Mouse (Mus musculus) CH12.LX (cell line): ENCODE data around the gene Bysl. TPM values are rescaled to one million over a fixed set of nuclear protein-coding genes. Genes with fewer than 3 reads are reported as not detected.
A peak's percentile ranks its signal among the peaks of the same experiment; 100 is the strongest.

Experiments used
- DNase-seq: peaks from one replicate; pipeline ENCODE4 v3.0.0-alpha.2; 2013; ENCODE audit errors: extremely low read depth
- H3K27ac ChIP-seq: 2 replicates; pipeline ENCODE4 v1.5.1; 2012; ENCODE audit warnings: low read depth, mild to moderate bottlenecking, control low read depth, moderate library complexity; ENCODE audit not compliant: insufficient read depth
- H3K27me3 ChIP-seq: replicated peaks from 2 replicates; pipeline ENCODE3; 2012; ENCODE audit warnings: inconsistent platforms
- H3K36me3 ChIP-seq, 2 experiments: replicated peaks in 1 of 2; 2 replicates each; pipeline versions ENCODE3 to v1.6.1; 2012; ENCODE audit warnings: inconsistent platforms in 1 of 2, low read length in 1 of 2, mild to moderate bottlenecking in 1 of 2, mixed read lengths in 1 of 2, moderate library complexity in 1 of 2; ENCODE audit not compliant: control insufficient read depth in 1 of 2, insufficient read depth in 1 of 2
- H3K4me1 ChIP-seq, 2 experiments: 2 replicates each; pipeline ENCODE4 v1.6.1; 2012; ENCODE audit warnings: inconsistent platforms in 1 of 2, moderate library complexity in 1 of 2; ENCODE audit not compliant: insufficient read depth in 2 of 2, control insufficient read depth in 1 of 2
- H3K4me2 ChIP-seq: 2 replicates; pipeline ENCODE4 v1.6.1; 2012; ENCODE audit warnings: low read depth, mild to moderate bottlenecking, control low read depth; ENCODE audit not compliant: poor library complexity, insufficient read depth, severe bottlenecking
- H3K4me3 ChIP-seq, 3 experiments: fragments of 150-350 bp in 1 of 3; sonication (generic) in 1 of 3; replicated peaks in 1 of 3; 2 replicates each; pipeline versions ENCODE3 to v1.5.1; 2011 to 2012; ENCODE audit warnings: low read depth in 2 of 3, low read length in 2 of 3, mild to moderate bottlenecking in 2 of 3, moderate library complexity in 2 of 3, control low read depth in 1 of 3, improper control_type of control experiment in 1 of 3, inconsistent platforms in 1 of 3, mixed read lengths in 1 of 3; ENCODE audit not compliant: poor library complexity in 1 of 3
- H3K79me2 ChIP-seq: replicated peaks from 2 replicates; pipeline ENCODE4 v1.6.1; 2012; ENCODE audit warnings: mild to moderate bottlenecking, moderate library complexity; ENCODE audit not compliant: control insufficient read depth, poor library complexity, insufficient read depth, severe bottlenecking; ENCODE audit errors: extremely low read depth
- H3K9ac ChIP-seq: 2 replicates; pipeline ENCODE4 v1.6.1; 2012; ENCODE audit warnings: low read depth, mild to moderate bottlenecking, control low read depth, moderate library complexity; ENCODE audit not compliant: insufficient read depth
- H3K9me3 ChIP-seq: replicated peaks from 2 replicates; pipeline ENCODE3; 2012; ENCODE audit warnings: low read length, inconsistent platforms, mixed read lengths
- BHLHE40 ChIP-seq: IDR thresholded peaks from 2 replicates; pipeline ENCODE4 v1.6.1; 2011; ENCODE audit warnings: mild to moderate bottlenecking, low read depth, low read length, improper control_type of control experiment
- CHD1 ChIP-seq: IDR thresholded peaks from 2 replicates; pipeline ENCODE4 v1.6.1; 2012; ENCODE audit warnings: low read depth, low read length, improper control_type of control experiment, inconsistent platforms
- CHD2 ChIP-seq: IDR thresholded peaks from 2 replicates; pipeline ENCODE4 v1.6.1; 2011; ENCODE audit warnings: low read length, improper control_type of control experiment
- CTCF ChIP-seq, 2 experiments: IDR thresholded peaks in 1 of 2; conservative IDR thresholded peaks in 1 of 2; 2 replicates each; pipeline ENCODE4 v1.5.1; 2011 to 2012; ENCODE audit warnings: low read depth in 2 of 2, low read length in 2 of 2, improper control_type of control experiment in 1 of 2, inconsistent platforms in 1 of 2, mild to moderate bottlenecking in 1 of 2, moderate library complexity in 1 of 2
- E2F4 ChIP-seq: IDR thresholded peaks from 2 replicates; pipeline ENCODE4 v1.6.1; 2011; ENCODE audit warnings: low read depth, low read length, improper control_type of control experiment; ENCODE audit not compliant: insufficient replicate concordance
- ELF1 ChIP-seq: IDR thresholded peaks from 2 replicates; pipeline ENCODE4 v1.6.1; 2014; ENCODE audit warnings: low read depth, mild to moderate bottlenecking, inconsistent platforms, low read length, improper control_type of control experiment
- EP300 ChIP-seq: IDR thresholded peaks from 2 replicates; pipeline ENCODE4 v1.6.1; 2011; ENCODE audit warnings: low read length, improper control_type of control experiment
- ETS1 ChIP-seq: conservative IDR thresholded peaks from 2 replicates; pipeline ENCODE4 v1.6.1; 2012; ENCODE audit warnings: low read depth, mild to moderate bottlenecking, inconsistent platforms, low read length, improper control_type of control experiment, moderate library complexity
- GABPA ChIP-seq: IDR thresholded peaks from 2 replicates; pipeline ENCODE4 v1.6.1; 2012; ENCODE audit warnings: low read depth, low read length, improper control_type of control experiment, inconsistent platforms; ENCODE audit not compliant: insufficient replicate concordance
- IRF4 ChIP-seq: IDR thresholded peaks from 2 replicates; pipeline ENCODE4 v1.6.1; 2014; ENCODE audit warnings: low read depth, mild to moderate bottlenecking, inconsistent platforms, low read length, improper control_type of control experiment
- JUN ChIP-seq: IDR thresholded peaks from 2 replicates; pipeline ENCODE4 v1.6.1; 2011; ENCODE audit warnings: low read depth, mild to moderate bottlenecking, low read length, improper control_type of control experiment, moderate library complexity; ENCODE audit not compliant: insufficient read depth
- JUND ChIP-seq: conservative IDR thresholded peaks from 2 replicates; pipeline ENCODE4 v1.6.1; 2011; ENCODE audit warnings: low read depth, low read length, improper control_type of control experiment
- KAT2A ChIP-seq: IDR thresholded peaks from 2 replicates; pipeline ENCODE4 v1.6.1; 2012; ENCODE audit warnings: low read length, improper control_type of control experiment, inconsistent platforms; ENCODE audit not compliant: insufficient replicate concordance
- MAFK ChIP-seq: IDR thresholded peaks from 2 replicates; pipeline ENCODE4 v1.6.1; 2011; ENCODE audit warnings: low read length, improper control_type of control experiment; ENCODE audit not compliant: insufficient replicate concordance
- MAX ChIP-seq: IDR thresholded peaks from 2 replicates; pipeline ENCODE4 v1.6.1; 2011; ENCODE audit warnings: low read length, improper control_type of control experiment
- MAZ ChIP-seq: IDR thresholded peaks from 2 replicates; pipeline ENCODE4 v1.6.1; 2012; ENCODE audit warnings: low read depth, mild to moderate bottlenecking, inconsistent platforms, low read length, improper control_type of control experiment, moderate library complexity
- MEF2A ChIP-seq: IDR thresholded peaks from 2 replicates; pipeline ENCODE4 v1.6.1; 2014; ENCODE audit warnings: low read depth, mild to moderate bottlenecking, inconsistent platforms, low read length, improper control_type of control experiment, borderline replicate concordance
- MXI1 ChIP-seq: IDR thresholded peaks from 2 replicates; pipeline ENCODE4 v1.6.1; 2011; ENCODE audit warnings: mild to moderate bottlenecking, low read depth, low read length, improper control_type of control experiment
- MYC ChIP-seq: IDR thresholded peaks from 2 replicates; pipeline ENCODE4 v1.6.1; 2011; ENCODE audit warnings: low read depth, mild to moderate bottlenecking, improper control_type of control experiment, low read length
- NELFE ChIP-seq: IDR thresholded peaks from 2 replicates; pipeline ENCODE4 v1.6.1; 2011; ENCODE audit warnings: low read depth, low read length, improper control_type of control experiment
- NRF1 ChIP-seq: IDR thresholded peaks from 2 replicates; pipeline ENCODE4 v1.6.1; 2014; ENCODE audit warnings: low read depth, mild to moderate bottlenecking, inconsistent platforms, low read length, improper control_type of control experiment, moderate library complexity
- PAX5 ChIP-seq: IDR thresholded peaks from 2 replicates; pipeline ENCODE4 v1.6.1; 2012; ENCODE audit warnings: low read length, inconsistent platforms, mixed read lengths
- POLR2A ChIP-seq: IDR thresholded peaks from 2 replicates; pipeline ENCODE4 v1.6.1; 2011; ENCODE audit warnings: low read depth, mild to moderate bottlenecking, improper control_type of control experiment, low read length
- POLR2AphosphoS2 ChIP-seq: IDR thresholded peaks from 2 replicates; pipeline ENCODE4 v1.6.1; 2011; ENCODE audit warnings: low read depth, low read length, improper control_type of control experiment
- RAD21 ChIP-seq: IDR thresholded peaks from 2 replicates; pipeline ENCODE4 v1.6.1; 2011; ENCODE audit warnings: low read depth, mild to moderate bottlenecking, low read length, improper control_type of control experiment, moderate library complexity
- RCOR1 ChIP-seq: conservative IDR thresholded peaks from 2 replicates; pipeline ENCODE4 v1.6.1; 2012; ENCODE audit warnings: low read depth, mild to moderate bottlenecking, inconsistent platforms, low read length, improper control_type of control experiment
- SIN3A ChIP-seq: IDR thresholded peaks from 2 replicates; pipeline ENCODE4 v1.6.1; 2012; ENCODE audit warnings: low read length, improper control_type of control experiment, inconsistent platforms
- SMC3 ChIP-seq: IDR thresholded peaks from 2 replicates; pipeline ENCODE4 v1.6.1; 2011; ENCODE audit warnings: low read depth, low read length, improper control_type of control experiment
- TBP ChIP-seq: conservative IDR thresholded peaks from 2 replicates; pipeline ENCODE4 v1.6.1; 2011; ENCODE audit warnings: low read depth, low read length, improper control_type of control experiment
- TCF12 ChIP-seq: IDR thresholded peaks from 2 replicates; pipeline ENCODE4 v1.6.1; 2014; ENCODE audit warnings: low read depth, mild to moderate bottlenecking, inconsistent platforms, low read length, improper control_type of control experiment
- UBTF ChIP-seq: IDR thresholded peaks from 2 replicates; pipeline ENCODE4 v1.6.1; 2012; ENCODE audit warnings: low read depth, mild to moderate bottlenecking, inconsistent platforms, low read length, improper control_type of control experiment, moderate library complexity
- USF1 ChIP-seq: IDR thresholded peaks from 2 replicates; pipeline ENCODE4 v1.6.1; 2014; ENCODE audit warnings: low read depth, mild to moderate bottlenecking, inconsistent platforms, low read length, improper control_type of control experiment
- USF2 ChIP-seq: conservative IDR thresholded peaks from 2 replicates; pipeline ENCODE4 v1.6.1; 2011; ENCODE audit warnings: low read depth, low read length, improper control_type of control experiment
- ZC3H11A ChIP-seq: IDR thresholded peaks from 2 replicates; pipeline ENCODE4 v1.6.1; 2012; ENCODE audit warnings: low read depth, mild to moderate bottlenecking, inconsistent platforms, low read length, improper control_type of control experiment
- ZKSCAN1 ChIP-seq: IDR thresholded peaks from 2 replicates; pipeline ENCODE4 v1.6.1; 2012; ENCODE audit warnings: low read depth, inconsistent platforms, low read length, improper control_type of control experiment, borderline replicate concordance
- ZMIZ1 ChIP-seq: IDR thresholded peaks from 2 replicates; pipeline ENCODE4 v1.6.1; 2012; ENCODE audit warnings: low read depth, mild to moderate bottlenecking, inconsistent platforms, low read length, improper control_type of control experiment
- ZNF384 ChIP-seq: IDR thresholded peaks from 2 replicates; pipeline ENCODE4 v1.6.1; 2012; ENCODE audit warnings: low read depth, low read length, improper control_type of control experiment, inconsistent platforms
- dilution Hi-C: fragments of 300-500 bp; cut with MboI; formaldehyde crosslinking; loops from 2 replicates; pipeline ENCODE4 v1.14.3; 2020; ENCODE audit warnings: low sequenced_read_pairs; ENCODE audit not compliant: extremely low pct_unique_long_range_greater_than_20kb, extremely low pct_ligation_motif_present
- in situ Hi-C: fragments of 300-500 bp; cut with MboI; formaldehyde crosslinking; loops from 3 replicates; pipeline ENCODE4 v1.14.3; 2019; ENCODE audit warnings: low sequenced_read_pairs, low pct_ligation_motif_present, low pct_unique_long_range_greater_than_20kb, mixed read lengths
- polyA plus RNA-seq: library from polyadenylated mRNA; unstranded; fragments of >175 nt; gene quantifications from 2 replicates; pipeline ENCODE4 v1.2.1, GENCODE M21; 2012; ENCODE audit warnings: low read depth; ENCODE audit not compliant: insufficient read length
- total RNA-seq, 2 experiments: library from RNA; depleted of rRNA; stranded (reverse); fragments of 300-350 nt in 1 of 2; fragments of >200 nt in 1 of 2; gene quantifications; 2 replicates each; pipeline ENCODE4 v1.2.3; 2012 to 2014

Gene Bysl
- 28.0 and 40.1 TPM in 2 replicates for total RNA-seq (2012; rRNA removed)
- 24.0 and 24.4 TPM in 2 replicates for total RNA-seq (2014; rRNA removed)
- 57.4 and 60.5 TPM in 2 replicates for polyA plus RNA-seq

DNA sequence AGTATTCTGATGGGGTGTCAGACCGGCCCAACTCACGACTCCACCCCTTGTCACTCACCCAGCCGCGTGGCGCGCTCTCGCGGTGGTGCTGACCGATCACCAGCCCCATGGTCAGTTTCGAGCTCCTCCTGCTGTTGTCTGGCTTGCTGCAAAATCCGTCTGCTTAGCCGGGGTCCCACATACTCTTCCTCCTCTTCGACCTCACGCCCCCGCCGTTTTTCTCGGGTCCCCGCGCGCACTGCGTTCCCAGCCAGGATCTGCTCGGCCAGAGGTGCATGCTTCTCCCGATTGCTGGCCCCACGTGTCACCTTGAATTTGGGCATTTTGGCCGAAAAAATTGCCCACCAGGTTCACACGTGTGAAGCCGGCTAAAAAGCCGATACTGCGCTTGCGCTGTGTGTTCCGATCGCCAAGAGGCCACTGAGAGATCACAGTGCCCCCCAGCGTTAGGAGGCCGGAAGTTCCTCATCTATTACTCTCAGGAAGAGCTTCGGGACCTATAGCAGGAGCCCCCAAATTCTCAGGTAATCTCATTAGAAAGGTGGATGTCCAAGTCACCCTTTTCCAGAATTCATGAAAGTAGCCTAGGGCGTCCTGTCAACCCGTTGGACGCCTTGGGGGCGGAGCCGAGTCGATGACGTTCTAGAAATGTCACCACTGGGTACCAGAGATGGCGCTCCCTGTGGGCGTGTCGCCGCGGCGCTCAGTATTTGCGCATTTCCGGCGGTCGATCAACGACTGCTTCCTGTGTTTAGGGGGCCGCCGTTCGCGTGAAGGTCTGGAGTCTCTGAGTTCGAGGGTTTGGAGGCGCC lies at the start of gene Bysl, which contains the start of the genes Med20 and Gm20517:
Gene Bysl, minus strand, starts transcription at position 644 of the 812 bp plus-strand sequence.
Gene Med20, plus strand, starts transcription at position 734 of the 812 bp plus-strand sequence.
Gene Gm20517, plus strand, starts transcription at position 741 of the 812 bp plus-strand sequence.
- Histone ChIP-seq H3K9ac (peak within 1 kb of the TSS; percentile 89), H3K79me2 (peaks cover 70% of the 10 kb centered on the region), H3K4me2 (peak within 1 kb of the TSS; percentile 72), H3K36me3 (peaks cover 44 to 69% of the 10 kb centered on the region in 2 experiments), H3K9me3 (no peaks in the 10 kb centered on the region), H3K4me1 (peaks cover 10 to 32% of the 10 kb centered on the region in 2 experiments), H3K27ac (peak within 1 kb of the TSS; percentile 65), H3K4me3 (peak within 1 kb of the TSS; percentile 79 to 100 (median 96)), H3K27me3 (no peaks in the 10 kb centered on the region)
- dilution Hi-C loops = no loop called here
- in situ Hi-C loops = loop anchor here (5.0 to 25.0 kb wide), 2 partner anchors 76 to 224 kb away; partner anchors contain the start of genes Frs3, Guca1b and Tomm6
- peak; percentile 96 for DNase-seq
- TF ChIP-seq JUN (no peak), CTCF (conservative IDR thresholded peaks at IDR 0.05 in 1 of 2, IDR thresholded peaks at IDR 0.05 in 1 of 2; ENCODE audit: low read depth in 2 of 2, low read length in 2 of 2) (peak; percentile 84 to 85), MAZ (peak; percentile 72; the same call in 1 of the 2 replicates), MAFK (no peak), MYC (peak; percentile 94), USF1 (no peak), CHD2 (peak; percentile 73; the same call in 1 of the 2 replicates), POLR2AphosphoS2 (peak; percentile 44; the same call in 1 of the 2 replicates), MEF2A (0 out of 2 replicates have a peak, but pooled peaks have one; percentile 58), ETS1 (peak; percentile 42; the same call in 1 of the 2 replicates), ZNF384 (no peak; the same call in 1 of the 2 replicates), POLR2A (peak; percentile 76), TBP (0 out of 2 replicates have a peak, but pooled peaks have one; percentile 66), MAX (peak; percentile 90), UBTF (no peak), BHLHE40 (peak; percentile 57), SIN3A (peak; percentile 96), IRF4 (peak; percentile 49; the same call in 1 of the 2 replicates), RCOR1 (no peak; the same call in 1 of the 2 replicates), KAT2A (peak; percentile 89; the same call in 1 of the 2 replicates), USF2 (no peak), CHD1 (no peak), ZKSCAN1 (no peak; the same call in 1 of the 2 replicates), SMC3 (no peak), ZC3H11A (no peak), NRF1 (peak; percentile 86), ZMIZ1 (peak; percentile 87), NELFE (peak; percentile 76; the same call in 1 of the 2 replicates), PAX5 (no peak), JUND (no peak), GABPA (peak; percentile 75; the same call in 1 of the 2 replicates), ELF1 (peak; percentile 82), TCF12 (peak; percentile 76), EP300 (no peak), RAD21 (no peak; the same call in 1 of the 2 replicates), E2F4 (no peak), MXI1 (peak; percentile 100)
